Mouse (Mus musculus) limb, embryonic 10.5 days (tissue): ENCODE measurements around the gene Hnrnpa1. TPM values are rescaled to one million over a fixed set of nuclear protein-coding genes. Genes with fewer than 3 reads are reported as not detected.
"Not testable (repeated sequence)": the region's sequence is repeated elsewhere in the genome, so short reads cannot be mapped to it uniquely, and the experiment has no call there.

Experiments used
- DNase-seq: peaks from one replicate; pipeline ENCODE4 v3.0.0-alpha.2; 2017; ENCODE audit warnings: low spot score
- H3K27ac ChIP-seq: fragments of 300-500 bp; sonication (generic); 2 replicates; pipeline ENCODE4 v1.5.1; 2016; ENCODE audit warnings: mild to moderate bottlenecking
- H3K27me3 ChIP-seq: fragments of 300-500 bp; sonication (generic); 2 replicates; pipeline ENCODE4 v1.6.1; 2016; ENCODE audit warnings: low read depth, mild to moderate bottlenecking; ENCODE audit not compliant: poor library complexity, severe bottlenecking
- H3K36me3 ChIP-seq: fragments of 300-500 bp; sonication (generic); 2 replicates; pipeline ENCODE4 v1.6.1; 2016; ENCODE audit warnings: mild to moderate bottlenecking, moderate library complexity
- H3K4me1 ChIP-seq: fragments of 300-500 bp; sonication (generic); 2 replicates; pipeline ENCODE4 v1.6.1; 2016
- H3K4me3 ChIP-seq: fragments of 300-500 bp; sonication (generic); 2 replicates; pipeline ENCODE4 v1.5.1; 2016; ENCODE audit warnings: mild to moderate bottlenecking, moderate library complexity
- H3K9me3 ChIP-seq: fragments of 300-500 bp; sonication (generic); replicated peaks from 2 replicates; pipeline ENCODE4 v1.6.1; 2016; ENCODE audit warnings: mild to moderate bottlenecking
- WGBS: fragments of 180-500 bp; shearing (Covaris S2); methylation state at CpG from one replicate; pipeline ENCODE4 v1.1.7; 2016; 5-methylcytosine and 5-hydroxymethylcytosine counted together
- polyA plus RNA-seq: library from polyadenylated mRNA; unstranded; fragments of >200 nt; fragmentation: Nextera tagmentation; extraction: Ambion mirVana; gene quantifications from 2 replicates; pipeline ENCODE4 v1.2.1, GENCODE M21; 2016

Hnrnpa1 gene
- polyA plus RNA-seq, 1 experiment from 2014 or later = 1,775 TPM

DNA sequence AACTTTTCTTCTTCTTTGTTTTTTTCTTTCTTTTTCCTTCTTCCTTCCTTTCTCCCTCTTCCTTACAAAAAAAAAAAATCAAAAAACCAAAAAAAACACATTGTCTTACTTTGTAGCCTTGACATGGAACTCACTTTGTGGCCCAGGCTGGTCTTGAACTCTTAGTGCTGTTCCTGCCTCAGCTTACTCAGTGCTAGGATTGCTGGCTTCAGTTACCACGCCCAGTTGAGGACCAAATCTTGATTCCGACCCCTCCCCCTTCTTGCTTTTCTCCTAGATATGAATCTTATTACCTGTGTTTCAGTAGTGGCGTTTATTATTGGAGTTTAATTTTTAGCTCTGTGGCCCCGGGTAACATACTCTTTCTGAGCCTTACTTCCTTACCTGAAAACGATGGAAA, 18.9 kb downstream of the Hnrnpa1 start:
- H3K36me3 ChIP-seq = no peaks in the 10 kb centered on the region
- H3K27me3 ChIP-seq = peaks cover 15% of the 10 kb centered on the region; the same call in 1 of the 2 replicates
- DNase-seq = no peak
- H3K27ac ChIP-seq = no peak overlapping the region
- no peak overlapping the region for H3K4me3 ChIP-seq
- no peaks in the 10 kb centered on the region for H3K9me3 ChIP-seq
- WGBS = 88% methylated on average over 5 of the region's 5 CpGs
- H3K4me1 ChIP-seq = peaks cover 27% of the 10 kb centered on the region

DNA sequence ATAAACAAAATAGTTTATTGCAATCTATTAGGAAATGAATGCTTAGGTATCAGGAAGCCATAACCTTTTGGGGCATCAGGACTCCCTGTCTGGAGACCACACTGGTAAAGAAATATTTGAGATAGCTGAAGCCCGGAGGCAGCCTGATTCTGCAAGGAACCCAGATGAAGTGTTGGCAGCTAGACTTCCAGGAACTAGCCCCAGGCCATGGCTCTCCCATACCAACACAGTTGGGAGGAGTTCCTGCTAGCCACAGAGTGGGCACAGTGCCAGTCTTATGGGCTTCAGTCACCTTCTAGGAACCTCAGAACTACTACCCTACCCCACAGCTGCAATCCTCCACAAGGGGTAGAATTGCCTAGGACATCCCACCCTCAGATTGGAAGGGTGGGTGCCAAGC, 19.8 kb downstream of the Hnrnpa1 start:
- Histone ChIP-seq H3K4me3 (no peak overlapping the region), H3K27me3 (peaks cover 7% of the 10 kb centered on the region; the same call in 1 of the 2 replicates), H3K27ac (no peak overlapping the region), H3K9me3 (no peaks in the 10 kb centered on the region), H3K4me1 (peaks cover 21% of the 10 kb centered on the region), H3K36me3 (no peaks in the 10 kb centered on the region)
- DNase-seq = no peak
- WGBS = 71% methylated on average over 1 of the region's 1 CpGs

DNA sequence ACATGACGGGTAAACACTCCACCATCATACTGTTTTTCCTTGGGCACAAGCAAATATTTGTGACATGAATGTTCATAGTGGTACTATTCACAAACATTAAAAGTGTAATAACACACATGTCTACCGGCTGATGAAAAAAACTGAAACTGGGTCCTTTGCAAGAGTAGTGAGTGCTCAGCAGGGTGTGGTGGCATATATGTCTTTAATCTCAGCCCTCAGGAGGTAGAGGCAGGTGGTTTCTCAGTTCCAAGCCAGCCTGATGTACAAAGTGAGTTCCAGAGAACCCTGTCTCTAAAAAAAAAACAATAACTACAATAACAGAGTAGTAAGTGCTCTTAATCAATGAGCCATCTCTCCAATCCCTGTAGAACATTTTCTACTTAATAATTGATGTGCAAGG, 24.6 kb downstream of the Hnrnpa1 start:
- Histone ChIP-seq H3K9me3 (no peaks in the 10 kb centered on the region), H3K27ac (no peak overlapping the region), H3K4me3 (no peak overlapping the region), H3K4me1 (no peaks in the 10 kb centered on the region; the same call in 1 of the 2 replicates), H3K27me3 (no peaks in the 10 kb centered on the region), H3K36me3 (no peaks in the 10 kb centered on the region)
- 92% methylated on average over 2 of the region's 2 CpGs for WGBS
- no peak for DNase-seq

DNA sequence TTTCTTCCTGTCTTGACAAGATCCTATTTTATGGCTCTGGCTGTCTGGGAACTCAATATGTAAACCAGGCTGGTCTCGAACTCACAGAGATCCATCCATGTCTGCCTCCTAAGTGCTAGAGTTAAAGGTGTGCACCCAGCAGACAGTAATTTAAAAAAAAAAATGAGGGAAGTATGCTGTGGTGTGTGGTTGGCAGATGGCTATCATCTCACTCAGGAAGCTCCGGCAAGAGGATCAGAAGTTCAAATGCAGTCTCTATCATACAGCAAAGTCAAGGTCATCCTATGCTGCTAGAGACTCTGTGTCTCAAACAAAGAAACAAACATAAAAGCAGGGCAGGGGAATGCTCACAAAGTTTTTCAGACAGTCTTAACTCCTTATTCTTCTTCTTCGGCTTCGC, 28.7 kb downstream of the Hnrnpa1 start:
- Histone ChIP-seq H3K9me3 (no peaks in the 10 kb centered on the region), H3K4me3 (no peak overlapping the region), H3K36me3 (no peaks in the 10 kb centered on the region), H3K27me3 (no peaks in the 10 kb centered on the region), H3K4me1 (peaks cover 8% of the 10 kb centered on the region), H3K27ac (no peak overlapping the region)
- WGBS = 85% methylated on average over 4 of the region's 4 CpGs
- no peak for DNase-seq

DNA sequence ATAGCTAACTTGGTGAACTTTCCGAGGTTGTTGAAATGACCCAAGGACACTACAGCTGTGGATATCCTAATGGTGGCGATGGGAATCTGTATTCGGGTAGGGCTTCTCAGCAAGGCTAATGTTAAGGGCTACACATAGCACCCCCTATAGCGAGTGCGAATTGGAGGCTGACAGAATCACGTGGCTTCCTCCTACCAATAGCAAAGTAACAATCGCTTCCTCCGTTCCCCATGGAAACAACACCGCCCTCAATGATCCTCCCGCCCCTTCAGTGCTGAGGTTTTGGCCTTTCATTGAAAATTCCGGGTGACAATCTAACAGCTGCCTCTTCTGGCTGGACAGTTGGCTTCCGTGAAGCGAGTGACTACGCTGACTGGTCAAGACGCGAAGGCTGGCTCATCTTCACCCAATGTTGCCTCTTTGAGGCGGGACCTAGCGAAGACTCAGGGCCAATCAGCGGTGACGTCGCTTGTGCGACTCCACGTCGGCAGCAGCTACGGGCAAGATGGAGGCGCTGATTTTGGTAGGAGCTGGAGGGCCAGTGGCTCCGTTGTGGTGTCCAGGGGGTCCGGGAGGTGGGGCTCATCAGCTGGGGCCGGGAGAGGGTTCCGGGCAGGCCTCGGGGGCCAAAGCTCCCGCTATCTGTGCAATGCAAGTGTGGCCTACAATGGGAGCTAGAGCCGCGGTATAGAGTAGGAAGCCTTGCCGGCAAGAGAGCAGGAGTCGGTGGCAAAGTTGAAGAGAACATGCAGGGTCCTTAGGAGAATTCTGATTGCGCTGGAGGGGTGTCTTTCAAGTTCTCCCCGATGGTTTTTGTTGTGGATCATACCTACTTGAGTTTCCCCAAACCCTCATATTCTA, 32.4 kb downstream of the Hnrnpa1 start, which contains the start of gene Copz1:
Gene Copz1 (plus strand): TSS at position 296 of the 861 bp plus-strand sequence.
- H3K4me1 ChIP-seq = peaks cover 22% of the 10 kb centered on the region
- peak within 1 kb of the TSS; percentile 87 for H3K27ac ChIP-seq
- under 1% methylated on average over 38 of the region's 38 CpGs for WGBS
- H3K9me3 ChIP-seq = no peaks in the 10 kb centered on the region
- DNase-seq = peak; percentile 89
- no peaks in the 10 kb centered on the region for H3K36me3 ChIP-seq
- no peaks in the 10 kb centered on the region for H3K27me3 ChIP-seq
- H3K4me3 ChIP-seq = peak within 1 kb of the TSS; percentile 89

DNA sequence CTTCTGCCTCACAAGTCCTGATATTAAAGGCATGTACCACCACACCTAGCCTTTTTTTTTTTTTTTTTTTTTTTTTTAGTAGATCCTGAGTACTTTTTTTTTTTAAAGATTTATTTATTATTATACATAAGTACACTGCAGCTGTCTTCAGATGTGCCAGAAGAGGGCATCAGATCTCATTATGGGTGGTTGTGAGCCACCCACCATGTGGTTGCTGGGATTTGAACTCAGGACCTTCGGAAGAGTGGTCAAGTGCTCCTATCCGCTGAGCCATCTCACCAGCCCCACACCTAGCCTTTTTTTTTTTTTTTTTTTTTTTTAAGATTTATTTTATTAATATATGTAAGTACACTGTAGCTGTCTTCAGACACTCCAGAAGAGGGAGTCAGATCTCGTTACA, 35.7 kb downstream of the Hnrnpa1 start:
- H3K36me3 ChIP-seq, H3K27ac ChIP-seq, H3K9me3 ChIP-seq, DNase-seq, H3K4me3 ChIP-seq, H3K27me3 ChIP-seq: not testable (repeated sequence)
- WGBS = 94% methylated on average over 3 of the region's 3 CpGs
- H3K4me1 ChIP-seq = peaks cover 37% of the 10 kb centered on the region

DNA sequence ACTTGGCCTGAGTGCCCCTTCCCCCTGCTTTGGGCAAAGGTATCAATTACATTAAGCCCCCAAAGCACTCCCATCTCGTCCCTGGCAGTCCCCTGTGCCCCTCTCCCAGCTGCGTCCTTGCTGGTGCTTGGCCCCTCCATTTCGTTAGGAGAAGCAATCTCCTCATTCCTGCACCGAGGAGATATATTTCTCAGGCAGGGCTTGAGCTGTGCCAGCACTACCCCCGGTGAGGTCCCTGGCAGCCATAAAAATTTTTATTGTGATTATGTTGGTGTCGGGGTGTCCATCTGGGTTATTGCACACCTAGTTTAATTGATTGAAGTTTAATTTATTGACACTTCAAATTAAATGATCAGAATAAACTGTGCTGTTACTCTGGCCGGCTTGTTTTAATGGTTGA, 37.7 kb downstream of the Hnrnpa1 start:
- Histone ChIP-seq H3K27ac (0 out of 2 replicates have a peak overlapping the region, but pooled peaks have one; percentile 8), H3K36me3 (peaks cover 6% of the 10 kb centered on the region; the same call in 1 of the 2 replicates), H3K4me1 (peaks cover 37% of the 10 kb centered on the region), H3K27me3 (no peaks in the 10 kb centered on the region), H3K9me3 (no peaks in the 10 kb centered on the region), H3K4me3 (no peak overlapping the region)
- WGBS = 46% methylated on average over 7 of the region's 7 CpGs
- no peak for DNase-seq

DNA sequence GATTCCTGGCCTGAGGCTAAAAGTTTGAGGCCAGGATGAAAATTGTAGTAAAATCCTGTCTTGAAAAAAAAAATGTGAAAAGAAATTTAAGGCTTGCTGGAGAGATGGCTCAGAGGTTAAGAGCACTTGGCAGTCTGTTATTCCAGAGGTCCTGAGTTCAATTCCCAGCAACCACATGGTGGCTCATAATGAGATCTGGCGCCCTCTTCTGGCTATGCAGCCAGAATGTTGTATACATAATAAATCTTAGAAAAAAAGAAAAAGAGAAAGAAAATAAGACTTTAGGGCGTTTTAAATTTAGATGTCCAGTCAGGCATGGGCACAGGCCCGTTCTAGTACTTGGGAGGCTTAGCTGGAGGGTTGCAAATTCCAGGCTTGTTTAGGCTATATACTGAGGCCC, 39.5 kb downstream of the Hnrnpa1 start:
- peaks cover 9% of the 10 kb centered on the region; the same call in 1 of the 2 replicates for H3K36me3 ChIP-seq
- H3K9me3 ChIP-seq = no peaks in the 10 kb centered on the region
- 68% methylated on average over 3 of the region's 3 CpGs for WGBS
- no peaks in the 10 kb centered on the region for H3K27me3 ChIP-seq
- H3K4me1 ChIP-seq = peaks cover 27% of the 10 kb centered on the region
- H3K4me3 ChIP-seq = no peak overlapping the region
- H3K27ac ChIP-seq = 0 out of 2 replicates have a peak overlapping the region, but pooled peaks have one; percentile 1
- no peak for DNase-seq

DNA sequence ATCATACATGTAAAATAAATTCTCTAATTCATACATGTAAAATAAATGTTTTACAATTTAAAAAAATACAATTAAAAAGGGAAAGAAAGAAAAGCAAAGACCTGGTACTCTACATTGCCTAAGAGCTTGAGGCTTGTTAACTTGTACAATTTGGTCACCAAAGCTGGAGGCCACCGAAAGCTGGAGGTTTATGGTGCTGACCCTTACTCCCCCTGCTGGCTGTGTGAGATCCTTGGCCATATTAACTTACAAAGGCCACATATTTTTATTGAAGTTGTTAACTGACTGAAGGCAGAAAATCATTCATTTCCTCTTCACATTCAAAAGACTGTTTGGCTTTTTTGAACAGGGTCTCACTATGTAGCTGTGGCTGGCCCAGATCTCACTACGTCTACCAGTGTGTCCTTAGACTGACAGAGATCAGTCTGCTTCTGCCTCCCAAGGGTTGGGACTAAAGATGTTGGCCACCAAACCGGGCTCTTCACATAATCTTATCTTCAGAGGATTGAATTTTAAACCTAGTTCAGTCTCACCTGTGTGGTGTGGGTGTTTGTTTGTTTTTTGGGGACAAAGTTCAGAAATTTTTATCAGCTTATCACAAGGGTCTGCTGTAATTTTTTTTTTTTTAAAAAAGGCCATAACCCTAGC, 40.7 kb downstream of the Hnrnpa1 start:
- WGBS = 73% methylated on average over 3 of the region's 3 CpGs
- Histone ChIP-seq H3K9me3 (no peaks in the 10 kb centered on the region), H3K27ac (no peak overlapping the region), H3K36me3 (peaks cover 9% of the 10 kb centered on the region; the same call in 1 of the 2 replicates), H3K4me1 (peaks cover 39% of the 10 kb centered on the region), H3K4me3 (no peak overlapping the region), H3K27me3 (no peaks in the 10 kb centered on the region)
- DNase-seq = peak; percentile 50

DNA sequence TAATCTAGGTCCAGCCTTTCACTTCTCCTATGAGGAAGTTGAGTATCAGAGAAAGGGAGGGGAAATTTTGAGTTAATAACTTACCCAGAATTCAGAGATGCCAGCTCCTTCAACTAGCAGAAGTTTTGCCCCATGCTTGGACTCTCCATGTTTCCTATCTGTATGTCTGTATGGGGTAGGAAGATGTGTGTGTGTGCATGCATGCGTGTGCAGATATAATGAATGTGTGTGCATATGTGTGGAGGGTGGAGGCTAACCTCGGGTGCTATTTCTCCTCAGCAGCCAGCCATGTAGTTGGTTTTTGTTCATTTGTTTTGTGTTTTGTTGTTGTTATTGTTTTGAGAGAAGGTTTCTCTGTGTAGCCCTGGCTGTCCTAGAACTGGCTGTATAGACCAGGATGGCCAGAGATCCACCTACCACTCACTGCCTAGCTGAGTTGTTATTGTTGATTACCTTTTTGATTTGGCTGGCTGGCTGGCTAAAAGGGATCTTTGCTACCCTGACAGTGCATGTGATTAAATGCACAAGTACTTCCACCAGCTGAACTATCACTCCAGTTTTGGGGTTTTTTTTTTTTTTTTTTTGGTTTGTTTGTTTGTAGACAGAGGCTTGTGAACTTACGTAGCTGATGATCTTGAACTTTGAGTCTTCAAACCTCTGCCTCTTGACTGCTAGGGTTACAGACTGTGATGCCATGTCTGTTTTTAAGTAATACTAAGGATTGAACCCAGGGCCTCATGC, 41.4 kb downstream of the Hnrnpa1 start:
- Histone ChIP-seq H3K4me1 (peaks cover 41% of the 10 kb centered on the region), H3K36me3 (peaks cover 12% of the 10 kb centered on the region), H3K27ac (no peak overlapping the region), H3K4me3 (no peak overlapping the region), H3K27me3 (no peaks in the 10 kb centered on the region), H3K9me3 (no peaks in the 10 kb centered on the region)
- no peak for DNase-seq
- WGBS = 95% methylated on average over 3 of the region's 3 CpGs

DNA sequence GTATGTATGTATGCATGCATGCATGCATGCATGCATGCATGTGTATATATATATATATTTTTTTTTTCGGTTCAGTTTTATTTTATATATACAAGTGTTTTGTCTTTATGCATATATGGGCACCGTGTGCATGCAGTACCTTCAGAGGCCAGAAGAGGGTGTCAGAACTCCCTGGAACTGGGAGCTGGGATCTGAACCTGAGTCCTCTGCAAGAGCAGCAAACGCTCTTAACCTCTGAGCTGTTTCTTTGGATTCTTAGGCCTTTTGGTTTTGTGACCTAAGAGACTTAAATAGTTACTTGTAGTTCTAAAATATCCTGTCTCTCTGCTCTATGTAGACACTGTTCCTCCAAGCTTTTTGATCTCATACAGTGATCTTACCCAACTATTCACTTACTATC, 43.8 kb downstream of the Hnrnpa1 start:
- peak; percentile 77 for DNase-seq
- Histone ChIP-seq H3K27ac (no peak overlapping the region), H3K27me3 (no peaks in the 10 kb centered on the region), H3K4me1 (peaks cover 37% of the 10 kb centered on the region), H3K9me3 (no peaks in the 10 kb centered on the region), H3K4me3 (no peak overlapping the region), H3K36me3 (peaks cover 19% of the 10 kb centered on the region)
- 55% methylated on average over 3 of the region's 3 CpGs for WGBS

DNA sequence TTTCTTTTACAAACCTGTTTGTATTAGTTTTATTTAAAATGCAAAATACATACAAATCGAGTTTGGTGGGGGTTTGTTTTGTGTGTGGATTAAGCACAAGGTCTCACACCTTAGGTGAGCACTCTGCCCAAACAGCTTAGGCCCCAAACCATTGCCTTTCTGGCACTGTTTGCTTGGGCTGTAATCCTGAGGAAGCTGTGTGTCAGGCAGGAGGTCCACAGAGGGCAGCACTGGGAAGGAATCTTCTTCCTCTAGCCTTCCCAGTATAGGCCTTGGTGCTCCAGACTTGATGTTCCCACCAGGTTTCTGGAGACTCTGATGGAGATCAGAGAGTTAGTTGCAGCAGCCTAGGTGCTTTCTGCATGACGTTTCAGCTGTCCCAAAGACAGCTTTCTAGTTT, 44.4 kb downstream of the Hnrnpa1 start:
- peaks cover 43% of the 10 kb centered on the region for H3K4me1 ChIP-seq
- no peaks in the 10 kb centered on the region for H3K27me3 ChIP-seq
- peak overlapping the region; percentile 58; the same call in 1 of the 2 replicates for H3K27ac ChIP-seq
- H3K4me3 ChIP-seq = no peak overlapping the region
- H3K9me3 ChIP-seq = no peaks in the 10 kb centered on the region
- peaks cover 24% of the 10 kb centered on the region for H3K36me3 ChIP-seq
- WGBS = 44% methylated on average over 2 of the region's 2 CpGs
- no peak for DNase-seq
